Mouse (Mus musculus) kidney, postnatal 14 days (tissue): ENCODE data around the gene Slc16a1.
A peak's percentile ranks its signal among the peaks of the same experiment; 100 is the strongest.
"Not testable (repeated sequence)": the region's sequence is repeated elsewhere in the genome, so short reads cannot be mapped to it uniquely, and the experiment has no call there.

ENCODE experiments used
- DNase-seq: peaks from one replicate; pipeline ENCODE4 v3.0.0; 2022; ENCODE audit warnings: mixed read lengths

Slc16a1 gene

DNA sequence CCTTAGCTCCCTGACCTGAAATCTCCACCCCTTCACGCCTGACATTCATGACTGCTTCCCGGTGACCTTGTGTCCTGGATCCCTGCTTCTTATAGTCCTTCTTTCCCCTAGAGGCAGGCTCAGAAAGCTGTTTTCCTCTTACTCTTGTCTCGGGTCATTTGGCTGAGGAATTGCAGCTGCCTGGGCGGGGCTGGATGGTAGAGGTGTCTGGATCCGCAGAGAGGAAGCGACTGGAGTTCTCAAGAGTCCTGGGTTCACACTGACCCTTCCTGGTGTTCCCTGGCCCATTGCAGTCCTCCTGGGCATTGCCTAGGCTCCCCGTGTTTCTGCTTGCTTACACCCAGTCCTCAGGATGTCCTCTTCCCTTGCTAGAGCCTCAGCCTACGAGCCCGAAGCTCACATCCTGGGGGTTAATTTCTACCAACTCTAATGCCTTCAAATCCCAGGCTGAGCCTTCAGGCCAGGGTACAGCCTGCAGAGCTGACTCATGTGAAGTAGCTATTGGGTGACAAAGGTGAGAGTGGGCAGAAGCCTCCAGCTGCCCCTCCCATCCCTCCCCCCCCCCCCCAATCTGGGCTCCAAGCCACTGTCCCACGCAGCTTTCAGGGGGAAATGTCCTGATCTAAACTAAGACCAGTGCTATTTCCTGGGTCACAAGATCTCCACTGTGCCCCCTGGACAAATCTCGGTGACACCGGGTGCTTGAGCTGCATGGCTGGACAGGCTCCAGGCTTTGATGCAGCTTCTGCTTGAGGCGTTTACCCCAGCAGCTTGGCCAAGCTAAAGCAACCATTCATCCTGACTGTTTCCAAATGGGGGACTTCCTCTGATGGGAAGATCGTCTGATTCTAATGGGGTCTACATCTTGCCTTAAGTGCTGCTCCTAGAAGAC, 36.1 kb downstream of the Slc16a1 start:
- peak; percentile 83 for DNase-seq

DNA sequence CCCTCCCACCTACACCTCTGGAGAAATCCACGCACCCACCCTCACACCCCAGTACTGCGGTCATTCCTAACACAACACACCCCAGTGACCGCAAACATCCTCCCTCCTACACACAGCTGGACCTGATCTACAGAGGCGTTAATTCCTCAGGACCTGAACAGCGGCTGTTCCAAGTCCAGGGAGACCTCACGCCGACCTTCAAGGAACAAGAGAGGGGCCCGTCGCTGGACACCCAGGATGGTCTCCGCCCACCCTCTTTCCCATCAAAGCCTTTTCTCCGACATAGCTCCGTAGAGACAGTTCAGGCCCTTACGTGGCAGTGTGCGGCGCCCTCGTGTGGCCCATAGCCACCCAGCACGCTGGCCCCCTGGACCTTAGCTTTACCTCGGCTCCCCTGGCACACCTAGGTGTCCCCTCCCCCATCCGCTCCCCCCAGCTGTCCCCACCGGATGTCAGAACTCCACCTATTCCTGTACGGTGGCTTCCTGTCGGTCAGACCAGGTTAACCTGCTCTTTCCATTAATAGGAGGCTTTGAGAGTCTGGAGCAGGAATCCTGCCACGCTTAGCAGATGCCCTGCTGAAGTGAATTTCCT, 36.9 kb downstream of the Slc16a1 start:
- peak; percentile 89 for DNase-seq

DNA sequence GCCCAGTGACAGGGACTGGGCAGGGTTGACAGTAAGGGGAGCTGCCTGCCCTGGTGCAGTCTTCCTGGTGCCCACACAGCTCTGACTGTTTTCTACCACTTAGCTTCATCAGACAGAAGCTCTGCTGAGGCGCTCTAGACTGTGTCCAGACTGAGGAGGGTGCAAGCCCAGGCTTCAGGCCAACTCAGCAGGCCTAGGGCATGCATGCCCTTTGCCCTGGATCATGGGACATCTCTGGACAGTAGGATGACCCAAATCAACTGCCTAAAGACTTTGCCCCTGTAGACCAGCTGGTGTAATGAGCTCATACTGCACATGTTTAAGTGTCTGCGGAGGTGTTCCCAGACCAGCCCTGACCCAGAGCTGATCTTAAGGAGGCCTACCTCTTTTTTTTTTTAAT, 39.3 kb downstream of the Slc16a1 start:
- DNase-seq, result peak; percentile 86

- DNase-seq, result no peak
Observed at GRCm38 (mm10) chr3:104678826-104679225, 40.4 kb downstream of the Slc16a1 start.

DNA sequence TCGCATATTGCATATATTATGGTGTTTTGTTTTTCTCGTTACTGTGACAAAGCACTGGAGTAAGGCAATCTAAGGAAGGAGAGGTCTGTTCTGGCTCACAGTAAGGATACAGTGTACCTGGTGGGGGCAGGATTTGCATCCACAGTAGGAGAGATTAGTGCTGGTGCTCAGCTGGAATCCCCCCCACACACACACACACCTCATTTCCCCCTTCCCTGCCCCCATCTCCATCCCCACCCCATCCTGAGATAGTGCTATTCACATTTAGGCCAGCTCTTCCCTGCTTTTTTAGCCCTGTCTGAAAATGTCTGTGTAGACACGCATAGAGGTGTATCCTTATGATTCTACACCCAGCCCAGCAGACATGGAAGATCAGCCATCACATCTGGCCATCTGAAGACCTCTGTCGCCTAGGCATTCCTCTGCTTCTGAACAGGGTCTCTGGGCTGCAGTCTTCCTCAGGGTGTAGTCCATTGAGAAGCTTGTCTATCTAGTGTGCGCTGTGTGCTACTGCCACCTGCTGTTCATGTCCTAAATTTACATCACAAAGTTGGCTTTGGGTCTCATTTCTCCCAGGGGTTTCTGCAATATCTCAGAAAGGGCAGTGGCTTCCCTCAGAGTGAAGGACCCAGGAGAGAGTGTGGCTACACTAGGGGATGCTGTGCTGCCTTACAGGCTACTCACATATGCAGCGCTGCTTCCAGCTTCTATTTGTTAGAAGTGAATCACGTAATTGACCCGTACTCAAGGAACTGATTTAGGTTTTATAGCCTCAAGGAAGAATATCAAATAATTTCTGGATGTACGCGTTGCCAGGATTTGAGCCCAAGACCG, 44.4 kb downstream of the Slc16a1 start:
- DNase-seq, result peak; percentile 73

GRCm38 (mm10) chr3:104700751-104701335, 62.4 kb downstream of the Slc16a1 start:
- peak; percentile 84 for DNase-seq

DNA sequence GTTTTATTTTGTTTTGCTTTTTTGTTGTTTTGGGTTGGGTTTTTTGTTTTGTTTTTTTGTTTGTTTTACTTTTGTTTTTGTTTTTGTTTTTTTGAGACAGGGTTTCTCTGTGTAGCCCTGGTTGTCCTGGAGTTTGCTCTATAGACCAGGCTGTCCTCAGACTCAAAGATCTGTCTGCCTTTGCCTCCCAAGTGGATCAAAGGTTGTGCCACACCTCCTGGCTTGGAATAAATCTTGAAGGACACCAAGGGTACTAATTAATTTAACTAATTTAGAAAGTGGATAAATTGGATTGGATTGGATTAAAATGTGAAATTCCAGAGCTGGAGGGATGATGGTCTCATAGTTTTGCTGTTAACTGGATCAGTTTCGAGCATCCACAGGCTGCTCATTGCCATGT, 63.3 kb downstream of the Slc16a1 start:
- DNase-seq, result no peak

GRCm38 (mm10) chr3:104703941-104704340, 65.5 kb downstream of the Slc16a1 start:
- no peak for DNase-seq

DNA sequence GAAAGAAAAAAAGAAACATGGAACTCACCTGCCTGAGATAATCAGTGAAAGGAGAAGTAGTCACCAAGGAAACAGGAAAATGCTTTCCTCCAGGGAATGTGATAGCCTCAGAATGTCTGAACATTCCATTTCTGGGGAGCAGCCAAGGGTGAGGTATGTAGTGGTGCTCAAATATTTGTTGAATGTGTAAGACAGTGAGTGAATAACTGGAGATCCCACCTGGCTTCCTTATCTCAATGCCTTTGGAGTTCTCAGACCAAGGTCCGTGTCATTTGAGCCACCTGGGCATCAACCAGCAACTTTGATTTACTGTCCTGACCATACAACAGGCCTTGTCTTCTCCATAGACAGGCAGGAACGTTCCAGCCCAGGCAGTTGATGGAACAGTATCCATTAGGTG, 68.0 kb downstream of the Slc16a1 start:
- no peak for DNase-seq

GRCm38 (mm10) chr3:104706951-104707771, 68.7 kb downstream of the Slc16a1 start:
- not testable (repeated sequence) for DNase-seq

DNA sequence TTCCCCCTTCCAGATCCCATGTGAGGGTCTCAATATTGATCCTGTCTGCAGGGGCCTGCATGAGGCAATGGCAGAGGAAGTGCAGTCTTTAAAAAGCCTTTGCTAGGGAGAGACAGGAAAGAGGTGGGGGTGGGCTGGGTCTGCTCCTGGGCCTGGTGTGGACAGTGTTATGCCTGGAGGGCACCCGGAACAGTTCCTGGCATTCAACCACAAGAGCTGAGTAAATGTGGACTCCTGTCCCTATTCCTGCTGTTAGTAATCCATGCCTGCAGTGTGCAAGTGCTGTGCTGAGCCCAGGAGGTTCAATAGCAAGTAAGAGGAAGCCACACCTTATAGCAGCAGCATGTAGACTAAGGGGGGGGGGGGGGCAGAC, 69.3 kb downstream of the Slc16a1 start:
- DNase-seq, result not testable (repeated sequence)
